Mouse (Mus musculus): ENCODE data around the gene Mdm2.

GRCm38 (mm10) chr10:117732962-117733592, 22.5 kb upstream of the Mdm2 start:
- TF ChIP-seq CTCF (conservative IDR thresholded peaks at IDR 0.05; ENCODE audit: insufficient read depth, insufficient read length, low read depth, low read length), result no peak
- no peak for TF ChIP-seq POLR2A (IDR thresholded peaks at IDR 0.05; ENCODE audit: low read depth, low read length)
